Mouse (Mus musculus) thymus, adult 2 months (tissue): Measurements from ENCODE around the gene Dmp1.

ENCODE experiments used
- CTCF ChIP-seq: fragments of 200-500 bp; IDR thresholded peaks from 2 replicates; pipeline ENCODE4 v1.5.1; 2012; ENCODE audit warnings: mild to moderate bottlenecking, control low read depth, low read length, moderate library complexity, borderline replicate concordance; ENCODE audit not compliant: control insufficient read depth, poor library complexity, insufficient read depth; ENCODE audit errors: extremely low read depth
- POLR2A ChIP-seq: fragments of 200-500 bp; IDR thresholded peaks from 2 replicates; pipeline ENCODE4 v1.6.1; 2012; ENCODE audit warnings: mild to moderate bottlenecking, low read length, control low read depth, moderate library complexity; ENCODE audit not compliant: control insufficient read depth, poor library complexity, insufficient read depth; ENCODE audit errors: extremely low read depth

- TF ChIP-seq POLR2A (no peak), CTCF (no peak)
Observed at GRCm38 (mm10) chr5:104224750-104225149, 22.3 kb downstream of the Dmp1 start.
